Mouse (Mus musculus) forebrain, embryonic 15.5 days (tissue): Measurements from ENCODE around the gene Cd34. TPM values are rescaled to one million over a fixed set of nuclear protein-coding genes. Genes with fewer than 3 reads are reported as not detected.

Experiments
- ATAC-seq: fragments of 200-750 bp; cut with Nextera tagmentation; replicated peaks from 2 replicates; pipeline ENCODE4 v1.8.0; 2017; ENCODE audit warnings: mild to moderate bottlenecking, moderate TSS enrichment, moderate library complexity
- H3K27ac ChIP-seq: fragments of 300-500 bp; sonication (generic); replicated peaks from 2 replicates; pipeline ENCODE4 v1.5.1; 2015; ENCODE audit warnings: mild to moderate bottlenecking, inconsistent platforms
- H3K27me3 ChIP-seq: fragments of 300-500 bp; sonication (generic); 2 replicates; pipeline ENCODE4 v1.6.1; 2015; ENCODE audit warnings: inconsistent platforms
- H3K36me3 ChIP-seq: fragments of 300-500 bp; sonication (generic); 2 replicates; pipeline ENCODE4 v1.6.1; 2015; ENCODE audit warnings: mild to moderate bottlenecking, inconsistent platforms
- H3K4me1 ChIP-seq: fragments of 300-500 bp; sonication (generic); 2 replicates; pipeline ENCODE4 v1.6.1; 2015; ENCODE audit warnings: inconsistent platforms
- H3K4me2 ChIP-seq: fragments of 300-500 bp; sonication (generic); replicated peaks from 2 replicates; pipeline ENCODE4 v1.6.1; 2015; ENCODE audit warnings: mild to moderate bottlenecking, inconsistent platforms
- H3K4me3 ChIP-seq: fragments of 300-500 bp; sonication (generic); 2 replicates; pipeline ENCODE4 v1.5.1; 2015; ENCODE audit warnings: mild to moderate bottlenecking, inconsistent platforms
- H3K9ac ChIP-seq: fragments of 300-500 bp; sonication (generic); replicated peaks from 2 replicates; pipeline ENCODE4 v1.6.1; 2015; ENCODE audit warnings: mild to moderate bottlenecking, inconsistent platforms
- H3K9me3 ChIP-seq: fragments of 300-500 bp; sonication (generic); 2 replicates; pipeline ENCODE4 v1.6.1; 2016; ENCODE audit warnings: inconsistent platforms
- WGBS: fragments of 180-500 bp; shearing (Covaris S2); methylation state at CpG from one replicate; pipeline ENCODE4 v1.1.7; 2015; ENCODE audit warnings: mixed read lengths; 5-methylcytosine and 5-hydroxymethylcytosine counted together
- polyA plus RNA-seq: library from polyadenylated mRNA; unstranded; fragments of >200 nt; fragmentation: Nextera tagmentation; extraction: Ambion mirVana; gene quantifications from 2 replicates; pipeline ENCODE4 v1.2.1, GENCODE M21; 2015

Cd34 gene
- 25.2 and 26.3 TPM in 2 replicates for polyA plus RNA-seq

GRCm38 (mm10) chr1:194938715-194939114, at the start of gene Cd34:
TSS of gene Cd34 (plus strand) at chr1:194938819.
- peak within 1 kb of the TSS; percentile 29; the same call in 1 of the 2 replicates for H3K9ac ChIP-seq
- no peak within 1 kb of the TSS for H3K27ac ChIP-seq
- peak within 1 kb of the TSS; percentile 33 for H3K4me3 ChIP-seq
- under 1% methylated on average over 26 of the region's 26 CpGs for WGBS
- peaks cover 14% of the 10 kb centered on the region for H3K27me3 ChIP-seq
- H3K4me1 ChIP-seq: peaks cover 8% of the 10 kb centered on the region; the same call in 1 of the 2 replicates
- H3K9me3 ChIP-seq: no peaks in the 10 kb centered on the region
- ATAC-seq: 0 out of 2 replicates have a peak, but pooled peaks have one; percentile 46
- H3K36me3 ChIP-seq: no peaks in the 10 kb centered on the region
- peak within 1 kb of the TSS; percentile 57 for H3K4me2 ChIP-seq

DNA sequence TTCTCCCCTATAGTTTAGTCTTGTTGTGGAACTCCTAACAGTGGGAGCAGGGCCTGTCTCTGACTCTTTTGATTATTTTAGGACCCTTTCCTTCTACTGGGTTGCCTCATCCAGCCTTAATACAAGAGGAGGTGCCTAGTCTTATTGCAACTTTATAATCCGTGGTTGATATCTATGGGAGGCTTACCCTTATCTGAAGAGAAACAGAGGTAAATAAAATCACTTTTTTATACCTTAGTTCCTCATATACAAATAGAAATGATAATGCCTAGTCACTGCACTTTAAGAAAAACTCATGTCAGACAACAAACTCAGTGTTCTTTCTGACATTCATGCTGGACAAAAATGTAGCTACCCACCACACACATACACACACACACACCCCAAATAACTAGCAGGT, 44.1 kb upstream of the Cd34 start:
- H3K36me3 ChIP-seq: no peaks in the 10 kb centered on the region
- no peak overlapping the region for H3K27ac ChIP-seq
- 65% methylated on average over 1 of the region's 1 CpGs for WGBS
- no peak for ATAC-seq
- H3K27me3 ChIP-seq: no peaks in the 10 kb centered on the region
- no peaks in the 10 kb centered on the region for H3K9me3 ChIP-seq
- no peak overlapping the region for H3K4me3 ChIP-seq
- H3K4me2 ChIP-seq: no peak overlapping the region
- no peak overlapping the region for H3K9ac ChIP-seq
- no peaks in the 10 kb centered on the region for H3K4me1 ChIP-seq

- Histone ChIP-seq H3K4me1 (no peaks in the 10 kb centered on the region), H3K4me3 (no peak overlapping the region), H3K9me3 (no peaks in the 10 kb centered on the region), H3K36me3 (no peaks in the 10 kb centered on the region), H3K9ac (no peak overlapping the region), H3K27me3 (no peaks in the 10 kb centered on the region), H3K4me2 (no peak overlapping the region), H3K27ac (no peak overlapping the region)
- 80% methylated on average over 3 of the region's 3 CpGs for WGBS
- no peak for ATAC-seq
These were observed 43.3 kb upstream of the Cd34 start for GRCm38 (mm10) chr1:194895287-194895686.

DNA sequence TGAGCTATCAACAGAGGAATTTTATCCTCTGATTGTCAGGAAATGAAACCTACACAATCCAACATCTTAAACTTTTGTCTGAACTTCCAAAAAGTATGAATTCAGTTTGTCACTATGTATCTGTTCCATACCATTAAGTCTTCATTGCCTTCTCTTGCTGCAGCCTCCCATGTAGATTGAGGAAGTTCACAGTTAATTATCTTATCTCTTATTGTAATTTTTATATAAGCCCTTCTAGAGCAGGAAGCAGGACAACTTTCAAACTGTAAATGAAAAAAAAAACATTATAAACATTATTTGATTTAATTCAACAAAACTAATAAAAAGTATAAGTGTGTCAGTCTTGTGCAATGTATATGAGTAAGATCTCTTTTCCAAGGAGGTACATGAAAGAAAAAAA, 37.5 kb upstream of the Cd34 start:
- ATAC-seq: no peak

DNA sequence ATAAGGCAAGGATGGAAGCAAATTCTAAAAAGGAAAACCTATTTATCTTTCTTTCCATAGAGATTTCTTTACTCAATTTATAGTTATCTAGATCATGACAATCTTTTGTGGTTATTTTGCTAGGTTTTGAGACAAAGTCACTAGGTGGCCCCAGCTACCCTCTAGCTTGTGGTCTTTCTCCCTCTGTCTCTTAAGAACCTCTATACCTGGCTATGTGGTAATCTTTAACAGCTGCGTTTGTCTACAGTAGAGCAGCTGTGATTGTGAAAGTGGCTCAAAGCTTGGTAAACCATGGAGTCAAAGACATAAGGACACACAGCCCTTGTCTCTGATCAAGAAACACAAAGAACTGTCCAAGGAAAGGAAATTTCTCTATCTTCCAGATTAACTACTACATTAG, 36.8 kb upstream of the Cd34 start:
- no peak overlapping the region for H3K4me2 ChIP-seq
- no peaks in the 10 kb centered on the region for H3K27me3 ChIP-seq
- no peaks in the 10 kb centered on the region for H3K36me3 ChIP-seq
- no peaks in the 10 kb centered on the region for H3K4me1 ChIP-seq
- no peak for ATAC-seq
- H3K27ac ChIP-seq: no peak overlapping the region
- H3K9ac ChIP-seq: no peak overlapping the region
- 93% methylated on average over 1 of the region's 1 CpGs for WGBS
- no peak overlapping the region for H3K4me3 ChIP-seq
- no peaks in the 10 kb centered on the region for H3K9me3 ChIP-seq

More for the DNA sequence above, 37.5 kb upstream of the Cd34 start:
- Histone ChIP-seq H3K36me3 (no peaks in the 10 kb centered on the region), H3K4me3 (no peak overlapping the region), H3K4me1 (no peaks in the 10 kb centered on the region), H3K9ac (no peak overlapping the region), H3K27ac (no peak overlapping the region), H3K9me3 (no peaks in the 10 kb centered on the region), H3K4me2 (no peak overlapping the region), H3K27me3 (no peaks in the 10 kb centered on the region)

DNA sequence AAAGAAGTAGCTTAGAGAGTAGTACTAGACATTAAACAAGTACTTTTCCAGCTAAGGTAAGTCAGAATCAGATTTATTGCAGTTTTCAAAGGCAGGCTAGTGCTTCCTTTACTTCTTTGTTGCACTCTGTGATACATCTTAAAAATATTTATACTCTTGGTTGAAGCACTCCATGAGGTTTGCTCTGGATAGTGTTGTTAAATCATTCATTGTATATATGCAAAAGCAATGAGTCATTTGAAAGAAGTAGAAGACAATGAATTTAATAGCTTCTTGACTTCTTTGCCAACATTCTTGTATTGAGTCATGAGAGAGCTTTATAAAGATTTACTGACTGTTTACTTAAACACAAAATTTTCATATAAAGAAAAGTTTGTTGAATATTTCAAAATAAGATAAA, 29.7 kb upstream of the Cd34 start:
- Histone ChIP-seq H3K36me3 (no peaks in the 10 kb centered on the region), H3K9ac (no peak overlapping the region), H3K27me3 (no peaks in the 10 kb centered on the region), H3K4me1 (no peaks in the 10 kb centered on the region), H3K27ac (no peak overlapping the region), H3K9me3 (no peaks in the 10 kb centered on the region), H3K4me2 (no peak overlapping the region), H3K4me3 (no peak overlapping the region)
- no peak for ATAC-seq

GRCm38 (mm10) chr1:194925753-194926350, 12.8 kb upstream of the Cd34 start:
- Histone ChIP-seq H3K4me1 (no peaks in the 10 kb centered on the region), H3K27me3 (no peaks in the 10 kb centered on the region), H3K9ac (no peak overlapping the region), H3K4me2 (no peak overlapping the region), H3K9me3 (no peaks in the 10 kb centered on the region), H3K4me3 (no peak overlapping the region), H3K36me3 (no peaks in the 10 kb centered on the region), H3K27ac (no peak overlapping the region)
- WGBS: 66% methylated on average over 1 of the region's 1 CpGs
- no peak for ATAC-seq

DNA sequence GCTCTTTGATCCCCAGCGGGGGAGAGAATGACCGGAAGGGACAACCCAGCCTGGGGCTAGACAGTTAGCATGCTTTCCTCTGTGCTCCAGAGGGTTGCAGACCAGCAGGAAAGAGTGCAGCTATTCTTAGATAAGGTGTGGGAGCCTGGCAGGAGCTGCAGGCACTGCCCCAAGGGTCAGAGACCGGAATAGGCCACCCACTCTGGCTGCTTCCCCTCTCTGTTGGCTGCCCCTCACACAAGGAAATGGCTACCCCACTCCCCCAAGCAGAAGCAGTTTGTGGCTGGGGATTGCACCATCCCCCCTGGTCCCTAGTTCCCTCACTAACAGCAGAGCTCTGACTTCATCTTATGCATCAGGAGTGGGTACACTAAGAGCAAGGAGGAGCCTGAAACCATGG, 10.7 kb upstream of the Cd34 start:
- Histone ChIP-seq H3K9me3 (no peaks in the 10 kb centered on the region), H3K4me3 (no peak overlapping the region), H3K4me1 (no peaks in the 10 kb centered on the region), H3K9ac (no peak overlapping the region), H3K27ac (no peak overlapping the region), H3K36me3 (no peaks in the 10 kb centered on the region), H3K27me3 (no peaks in the 10 kb centered on the region), H3K4me2 (no peak overlapping the region)
- WGBS: 74% methylated on average over 3 of the region's 3 CpGs
- no peak for ATAC-seq

DNA sequence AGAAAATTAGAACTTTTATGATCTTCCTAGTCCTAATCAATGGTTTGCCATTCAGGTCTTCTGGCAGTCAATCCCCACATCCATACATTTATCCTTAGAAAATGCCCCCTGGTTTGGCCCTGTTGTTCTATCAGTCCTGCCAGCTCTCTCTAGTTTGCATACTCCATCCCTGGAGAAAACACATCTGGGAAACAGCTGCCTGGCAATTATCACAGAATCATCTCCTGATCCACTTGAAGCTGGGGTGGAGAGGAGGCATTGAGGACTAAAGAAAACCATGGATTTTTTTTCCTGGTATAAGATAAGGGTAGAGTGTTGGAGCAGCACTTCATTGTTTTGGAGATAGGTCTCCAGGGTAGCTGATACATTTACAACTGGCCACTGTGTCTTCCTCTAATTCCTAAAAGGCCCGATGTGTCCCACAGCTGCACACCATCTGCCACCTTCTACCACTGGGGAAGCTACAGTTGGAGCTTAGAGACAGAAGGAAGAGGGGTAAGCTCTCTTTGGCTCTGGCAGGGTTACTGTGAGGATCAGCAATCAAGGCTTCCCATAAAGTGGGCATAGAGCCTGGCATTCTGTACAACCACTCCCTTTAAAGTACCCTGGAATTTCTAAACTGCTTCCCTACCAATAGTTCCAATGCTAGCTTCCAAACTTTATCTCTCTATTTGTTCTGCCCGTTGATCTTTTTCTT, 9.2 kb upstream of the Cd34 start:
- no peak overlapping the region; the same call in 1 of the 2 replicates for H3K27ac ChIP-seq
- no peak for ATAC-seq

GRCm38 (mm10) chr1:194929972-194930355, 8.7 kb upstream of the Cd34 start:
- no peak overlapping the region for H3K4me3 ChIP-seq
- H3K9me3 ChIP-seq: no peaks in the 10 kb centered on the region
- ATAC-seq: no peak; the same call in 1 of the 2 replicates
- H3K36me3 ChIP-seq: no peaks in the 10 kb centered on the region
- no peaks in the 10 kb centered on the region for H3K27me3 ChIP-seq
- no peak overlapping the region; the same call in 1 of the 2 replicates for H3K27ac ChIP-seq
- no peak overlapping the region for H3K4me2 ChIP-seq
- no peak overlapping the region for H3K9ac ChIP-seq
- no peaks in the 10 kb centered on the region for H3K4me1 ChIP-seq
- WGBS: 55% methylated on average over 1 of the region's 1 CpGs

More for the DNA sequence above, 9.2 kb upstream of the Cd34 start:
- Histone ChIP-seq H3K27me3 (no peaks in the 10 kb centered on the region), H3K9me3 (no peaks in the 10 kb centered on the region), H3K4me2 (no peak overlapping the region), H3K9ac (no peak overlapping the region), H3K36me3 (no peaks in the 10 kb centered on the region), H3K4me1 (no peaks in the 10 kb centered on the region), H3K4me3 (no peak overlapping the region)
- WGBS: 74% methylated on average over 2 of the region's 2 CpGs

GRCm38 (mm10) chr1:194930706-194931105, 7.9 kb upstream of the Cd34 start:
- Histone ChIP-seq H3K9me3 (no peaks in the 10 kb centered on the region), H3K4me3 (no peak overlapping the region), H3K27me3 (no peaks in the 10 kb centered on the region), H3K36me3 (no peaks in the 10 kb centered on the region), H3K9ac (no peak overlapping the region), H3K4me2 (no peak overlapping the region), H3K27ac (no peak overlapping the region), H3K4me1 (no peaks in the 10 kb centered on the region)
- ATAC-seq: no peak

DNA sequence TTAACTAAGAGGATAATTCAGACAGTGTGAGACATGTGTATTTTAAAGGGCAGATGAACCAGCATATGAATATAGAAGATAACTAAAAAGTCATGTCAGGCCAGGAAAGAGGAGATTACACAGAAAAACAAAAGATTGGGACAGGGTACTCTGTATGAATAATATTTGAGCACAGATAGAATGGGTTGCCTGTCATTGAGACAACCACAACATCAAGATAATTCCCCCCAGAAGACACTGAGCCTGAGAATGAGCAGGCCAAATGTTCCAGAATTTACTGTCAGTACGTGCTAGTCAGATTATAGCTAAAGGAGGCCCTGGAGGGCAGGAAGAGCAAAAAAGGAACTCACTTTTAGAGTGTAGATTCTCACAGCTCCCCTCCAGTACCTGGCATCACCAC, 3.3 kb upstream of the Cd34 start:
- Histone ChIP-seq H3K4me1 (peaks cover 8% of the 10 kb centered on the region; the same call in 1 of the 2 replicates), H3K27me3 (peaks cover 14% of the 10 kb centered on the region), H3K4me2 (no peak overlapping the region), H3K9ac (no peak overlapping the region), H3K27ac (no peak overlapping the region), H3K36me3 (no peaks in the 10 kb centered on the region), H3K9me3 (no peaks in the 10 kb centered on the region), H3K4me3 (no peak overlapping the region)
- WGBS: 37% methylated on average over 1 of the region's 1 CpGs
- ATAC-seq: no peak

DNA sequence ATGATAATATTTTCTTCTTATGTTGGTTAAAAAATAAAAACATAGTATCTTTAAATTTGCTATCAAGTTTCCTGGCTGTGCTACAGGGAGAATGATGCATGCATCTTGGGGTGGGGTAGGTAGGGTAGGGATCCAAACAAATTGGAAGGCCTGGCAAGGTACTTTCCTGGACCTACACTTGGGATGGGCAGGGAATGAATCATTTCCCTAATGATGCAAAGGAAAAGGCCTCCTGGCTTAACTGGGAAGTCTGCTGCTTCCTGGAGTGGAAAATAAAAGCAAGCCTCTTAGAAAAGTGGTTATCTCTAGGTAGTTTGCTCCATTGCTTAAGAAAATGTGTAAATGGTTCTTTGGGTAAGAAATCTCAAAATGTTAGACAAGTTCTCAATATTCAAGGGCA, 2.9 kb downstream of the Cd34 start:
- Histone ChIP-seq H3K4me3 (no peak overlapping the region), H3K4me2 (no peak overlapping the region), H3K9me3 (no peaks in the 10 kb centered on the region), H3K36me3 (no peaks in the 10 kb centered on the region), H3K4me1 (peaks cover 8% of the 10 kb centered on the region; the same call in 1 of the 2 replicates), H3K9ac (no peak overlapping the region), H3K27me3 (peaks cover 14% of the 10 kb centered on the region), H3K27ac (no peak overlapping the region)
- ATAC-seq: no peak
